Mouse (Mus musculus) gastrocnemius, adult 2 months (tissue): ENCODE measurements around the gene Fcer1a. TPM values are rescaled to one million over a fixed set of nuclear protein-coding genes. Genes with fewer than 3 reads are reported as not detected.
"Not testable (repeated sequence)": the region's sequence is repeated elsewhere in the genome, so short reads cannot be mapped to it uniquely, and the experiment has no call there.

ENCODE experiments used
- DNase-seq: peaks from one replicate; pipeline ENCODE4 v3.0.0; 2022
- H3K27ac ChIP-seq: fragments of 200-600 bp; 2 replicates; pipeline ENCODE4 v1.8.1; 2022; ENCODE audit warnings: mild to moderate bottlenecking
- H3K4me3 ChIP-seq: fragments of 200-600 bp; 2 replicates; pipeline ENCODE4 v1.8.1; 2022; ENCODE audit warnings: mild to moderate bottlenecking, moderate library complexity
- CTCF ChIP-seq: fragments of 200-600 bp; IDR thresholded peaks from 2 replicates; pipeline ENCODE4 v1.8.1; 2022; ENCODE audit warnings: antibody characterized with exemption, mild to moderate bottlenecking, moderate library complexity
- intact Hi-C: fragments of 180-260 bp; cut with DNase I; formaldehyde crosslinking; loops from one replicate; pipeline ENCODE4 v1.15.1; 2025
- long read RNA-seq, 2 experiments: library from polyadenylated mRNA; stranded (forward); transcript quantifications; one replicate each; pipeline ENCODE4 v2.0.0; 2021
- total RNA-seq, 2 experiments: library from RNA; stranded (reverse); gene quantifications; 2 replicates each; pipeline ENCODE4 v1.2.3; 2021

Fcer1a gene
- total RNA-seq, result under 1 TPM in 1 of 2 experiments, not detected in 1; 0.31 TPM
- long read RNA-seq, experiment 1, result 0 reads
- long read RNA-seq, experiment 2, result 0 reads

DNA sequence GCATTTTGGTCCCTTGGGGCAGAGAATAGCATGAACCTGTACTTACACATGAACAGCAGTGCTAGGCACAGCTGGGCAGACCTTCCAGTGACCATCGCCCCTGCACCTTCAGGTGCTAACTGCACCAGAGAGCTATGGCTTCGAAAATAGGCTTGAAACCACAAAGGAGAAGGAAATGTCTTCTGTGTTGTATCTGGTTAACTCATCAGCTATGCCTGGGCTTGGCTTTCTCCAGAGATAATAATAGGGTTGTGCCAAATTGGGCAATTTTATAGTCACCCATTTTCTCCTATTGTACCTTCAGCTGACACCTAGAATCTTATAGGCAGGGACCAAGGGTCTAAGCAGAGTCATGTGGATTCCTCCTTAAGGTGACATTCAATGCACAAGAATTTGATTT is at the start of gene Fcer1a:
Fcer1a (minus strand) TSS at position 134 of the 400 bp plus-strand sequence.
- H3K4me3 ChIP-seq, result no peak within 1 kb of the TSS
- DNase-seq, result no peak
- no peak for TF ChIP-seq CTCF
- intact Hi-C loops, result no loop called here
- no peak within 1 kb of the TSS for H3K27ac ChIP-seq

DNA sequence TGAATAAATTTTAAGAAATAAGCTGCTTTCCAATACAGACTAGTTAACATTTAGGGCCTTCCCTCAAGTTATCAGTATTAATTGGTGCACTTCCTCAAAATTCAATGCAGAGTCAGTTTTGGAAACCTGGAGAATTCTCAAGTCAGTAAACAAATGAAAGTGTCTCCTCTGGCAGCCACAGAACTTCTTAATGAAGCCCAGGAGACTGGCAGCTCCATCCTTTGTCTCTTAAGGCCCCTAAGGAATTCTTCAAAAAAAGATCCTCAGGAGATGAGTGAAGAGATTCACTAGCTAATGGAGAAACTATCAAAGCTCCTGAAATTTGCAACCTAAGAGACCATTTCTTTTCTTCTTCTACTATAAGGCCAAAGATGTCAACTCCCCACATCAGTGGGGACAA is 38.7 kb upstream of the Fcer1a start, which contains the start of gene Olfr418:
Olfr418 (plus strand) TSS at position 301 of the 400 bp plus-strand sequence.
- H3K4me3 ChIP-seq, result no peak within 1 kb of the TSS
- intact Hi-C loops, result no loop called here
- H3K27ac ChIP-seq, result no peak within 1 kb of the TSS
- no peak for DNase-seq
- TF ChIP-seq CTCF, result no peak

DNA sequence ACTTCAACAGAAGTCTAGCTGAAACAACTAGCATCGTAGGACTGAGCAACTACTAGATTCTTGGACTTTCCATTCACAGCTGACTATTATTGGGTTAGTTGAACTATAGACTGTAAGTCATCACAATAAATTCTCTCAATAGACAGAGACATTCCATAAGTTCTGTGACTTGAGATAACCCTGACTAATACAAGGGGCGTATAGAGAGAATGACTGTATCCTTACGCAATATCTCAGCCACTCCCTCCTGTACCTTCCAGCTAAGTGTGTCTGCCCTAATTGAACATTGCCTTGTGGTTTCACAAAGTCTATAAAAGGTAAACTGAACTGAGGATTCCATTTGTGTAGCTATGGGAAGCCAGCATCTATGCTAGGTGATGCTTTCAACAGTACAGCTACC is 22.9 kb upstream of the Fcer1a start:
- Histone ChIP-seq H3K4me3 (no peak overlapping the region), H3K27ac (no peak overlapping the region)
- no peak for TF ChIP-seq CTCF
- no peak for DNase-seq
- intact Hi-C loops, result no loop called here

DNA sequence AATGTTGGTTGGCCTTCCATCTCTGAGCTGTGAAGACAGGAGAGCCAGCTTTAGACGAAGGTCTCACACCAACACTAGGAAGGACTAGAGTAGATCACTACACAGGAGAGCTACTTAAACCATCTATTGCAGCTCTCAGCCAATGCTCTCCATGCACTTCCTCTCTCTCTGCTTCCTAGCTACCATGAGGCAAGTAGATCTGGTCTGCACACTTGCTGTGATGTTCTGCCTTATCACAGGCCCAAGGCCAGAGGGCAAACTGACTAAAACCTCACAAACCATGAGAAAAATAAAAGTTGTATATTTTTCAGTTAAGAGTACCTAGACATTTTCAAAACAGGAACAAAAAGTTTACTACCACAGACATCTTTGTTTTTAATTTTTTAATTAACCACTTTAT is 10.0 kb upstream of the Fcer1a start:
- DNase-seq, intact Hi-C loops, H3K4me3 ChIP-seq, H3K27ac ChIP-seq: not testable (repeated sequence)

DNA sequence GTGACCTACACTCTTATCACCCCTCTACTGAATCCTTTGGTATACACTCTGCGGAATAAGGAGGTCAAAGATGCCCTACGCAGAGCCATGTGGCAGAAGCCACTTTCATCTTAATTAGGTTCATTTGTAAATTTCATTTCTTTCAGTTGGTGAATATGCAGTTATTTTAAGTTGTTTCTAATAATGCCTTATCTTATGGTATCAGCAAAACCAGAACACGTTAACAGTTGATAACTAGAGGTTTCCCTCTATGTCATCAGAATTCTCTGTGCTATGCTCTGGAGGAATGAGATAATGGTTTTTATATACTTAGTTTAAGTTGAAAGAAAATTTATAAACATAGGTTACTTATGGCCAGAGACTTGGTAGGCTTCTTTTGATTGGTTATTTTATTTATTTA is 10.5 kb downstream of the Fcer1a start:
- no peak for TF ChIP-seq CTCF
- Histone ChIP-seq H3K4me3 (no peak overlapping the region), H3K27ac (no peak overlapping the region)
- DNase-seq, result no peak
- intact Hi-C loops, result no loop called here

DNA sequence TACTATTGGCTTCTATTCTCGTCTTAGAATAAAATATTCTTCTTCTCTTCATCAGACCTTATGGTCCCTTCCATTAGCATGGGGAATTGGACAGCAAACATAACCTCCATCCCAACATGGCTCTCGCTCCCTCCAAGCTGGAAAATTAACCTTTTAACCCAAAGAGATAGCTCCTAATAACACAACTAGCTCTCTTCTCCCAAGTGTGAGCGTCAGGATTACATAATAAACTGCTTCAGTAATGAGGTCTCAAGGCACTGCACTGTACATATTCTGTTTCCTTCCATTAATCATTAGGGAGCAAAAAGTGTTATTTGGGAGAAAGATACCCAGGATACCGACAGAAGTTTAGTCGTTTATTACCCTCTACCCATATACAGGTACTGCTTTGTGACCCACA is 14.9 kb downstream of the Fcer1a start, which contains the start of gene Olfr1404:
Olfr1404 (plus strand) TSS at position 301 of the 400 bp plus-strand sequence.
- H3K27ac ChIP-seq, result no peak within 1 kb of the TSS
- no peak for DNase-seq
- no peak within 1 kb of the TSS for H3K4me3 ChIP-seq
- no peak for TF ChIP-seq CTCF
- intact Hi-C loops, result no loop called here

DNA sequence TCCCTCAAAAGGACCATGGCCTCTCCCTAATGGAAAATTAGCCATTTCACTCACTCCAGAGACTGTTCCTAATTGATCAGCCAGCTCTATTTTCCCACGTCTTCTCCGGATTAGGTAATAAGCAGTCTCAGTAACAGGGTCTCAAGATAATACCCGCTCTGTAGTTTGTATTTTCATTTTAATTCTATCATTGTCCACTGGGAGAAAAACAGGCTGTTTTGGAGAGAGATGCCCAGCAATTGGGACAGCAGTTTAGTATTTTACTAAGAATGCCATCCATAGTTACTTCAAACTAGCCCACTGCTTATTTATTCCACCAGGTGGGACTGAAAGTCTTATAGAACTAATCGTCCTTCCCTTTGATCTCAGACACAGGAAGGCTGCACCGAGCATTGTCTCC is 29.5 kb downstream of the Fcer1a start, which contains the start of gene Olfr218:
Olfr218 (plus strand) TSS at position 301 of the 400 bp plus-strand sequence.
- no peak within 1 kb of the TSS for H3K27ac ChIP-seq
- intact Hi-C loops, result no loop called here
- no peak for TF ChIP-seq CTCF
- H3K4me3 ChIP-seq, result no peak within 1 kb of the TSS
- DNase-seq, result no peak

DNA sequence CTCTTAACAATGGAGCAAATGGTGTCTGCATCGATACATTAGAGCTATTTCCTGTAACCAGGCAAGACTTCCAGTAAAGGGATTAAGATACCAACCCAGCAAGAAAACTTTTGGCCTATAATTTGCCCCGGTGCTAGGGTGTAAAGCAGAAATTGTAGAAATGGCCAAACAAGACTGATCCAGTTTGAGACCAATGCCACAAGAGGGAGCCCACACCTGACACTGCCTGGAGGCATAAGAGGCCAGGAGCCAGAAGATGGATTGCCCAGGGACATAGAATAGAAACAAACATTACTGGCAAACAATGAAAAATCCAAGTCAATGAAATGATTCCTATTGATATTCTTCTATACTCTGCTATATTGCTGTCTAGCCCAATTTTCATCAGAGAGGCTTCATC is 30.7 kb downstream of the Fcer1a start:
- no peak for DNase-seq
- no peak for TF ChIP-seq CTCF
- intact Hi-C loops, result no loop called here
- H3K4me3 ChIP-seq, result no peak overlapping the region
- H3K27ac ChIP-seq, result no peak overlapping the region

DNA sequence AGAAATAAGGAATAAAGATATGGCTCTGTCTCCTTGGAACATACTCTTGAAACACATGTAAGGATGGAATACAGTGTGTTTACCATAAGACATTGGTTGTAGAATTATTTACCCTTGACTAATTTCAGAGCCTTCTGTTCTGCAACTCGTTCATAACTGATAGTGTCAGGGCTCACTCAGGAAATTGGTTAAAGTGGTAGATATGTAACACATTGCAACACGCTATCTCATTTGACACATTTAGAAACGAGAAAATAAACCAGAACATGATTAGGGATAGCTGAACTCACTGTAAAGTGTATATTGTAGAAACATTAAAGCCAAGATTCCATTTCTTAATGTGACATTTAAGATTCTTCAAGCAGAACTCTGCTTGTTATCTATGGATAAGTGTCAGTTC is 35.0 kb downstream of the Fcer1a start:
- Histone ChIP-seq H3K27ac (no peak overlapping the region), H3K4me3 (no peak overlapping the region)
- no peak for TF ChIP-seq CTCF
- intact Hi-C loops, result no loop called here
- DNase-seq, result no peak

DNA sequence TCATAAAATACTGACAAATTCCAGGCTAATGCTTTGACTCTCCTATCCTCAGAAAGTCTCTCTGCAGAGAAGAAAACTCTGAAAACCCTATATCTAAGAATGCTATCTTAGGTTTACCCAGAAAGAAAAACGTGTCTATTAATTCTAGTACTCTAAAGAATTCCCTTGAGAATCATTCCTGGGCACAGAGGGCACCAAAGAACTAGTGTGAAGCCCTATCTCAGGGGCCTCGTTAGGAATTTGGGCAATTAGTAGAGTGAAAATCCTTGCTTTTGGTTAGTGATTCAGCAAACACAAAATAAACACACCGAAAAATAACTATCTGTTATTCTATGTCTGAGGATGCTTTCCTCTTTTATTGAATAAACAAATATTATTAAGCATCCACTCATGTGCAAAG is 36.5 kb downstream of the Fcer1a start, which contains the start of gene Olfr1406:
Olfr1406 (minus strand) TSS at position 101 of the 400 bp plus-strand sequence.
- intact Hi-C loops, result no loop called here
- Histone ChIP-seq H3K4me3 (no peak within 1 kb of the TSS), H3K27ac (no peak within 1 kb of the TSS)
- TF ChIP-seq CTCF, result no peak
- no peak for DNase-seq

DNA sequence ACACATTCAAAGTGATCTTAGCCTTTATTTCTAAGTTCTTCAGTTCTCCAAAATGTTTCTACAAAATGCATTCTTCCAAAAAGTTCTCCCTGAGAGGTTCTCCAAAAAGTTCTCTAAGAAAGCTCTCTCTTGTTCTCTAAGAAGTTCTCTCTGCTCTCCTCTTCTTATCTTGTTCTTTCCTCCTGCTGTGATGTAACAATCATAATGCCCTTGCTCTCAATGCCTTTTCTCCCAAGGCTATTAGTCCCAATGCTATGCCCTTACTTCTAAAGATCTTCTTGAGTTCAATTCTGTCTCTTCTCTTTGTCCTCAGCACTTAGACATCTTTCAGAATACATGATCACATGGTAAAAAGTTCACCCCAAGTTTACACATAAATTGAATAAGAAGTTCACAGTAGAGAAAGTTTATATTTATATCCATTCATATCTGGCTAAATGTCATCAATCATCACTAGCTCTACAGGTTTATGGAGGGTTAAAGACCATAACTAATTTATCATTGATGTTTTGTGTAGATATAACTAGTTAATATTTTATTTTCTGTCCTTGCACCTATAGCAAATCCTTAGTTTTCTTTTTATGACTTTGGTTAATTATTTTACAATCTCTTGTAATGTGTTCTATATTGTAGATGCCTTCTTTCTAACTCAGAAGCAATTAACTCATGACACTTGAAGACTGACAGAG is 52.7 kb downstream of the Fcer1a start:
- no peak overlapping the region for H3K4me3 ChIP-seq
- TF ChIP-seq CTCF, result no peak
- intact Hi-C loops, result no loop called here
- no peak for DNase-seq
- H3K27ac ChIP-seq, result no peak overlapping the region

Other genes starting within 250 kb of the Fcer1a start
- gene Olfr1408, start 89.8 kb downstream of the Fcer1a start, total RNA-seq, result not detected
- gene Olfr1406, start 36.6 kb downstream of the Fcer1a start, total RNA-seq, result not detected
- not detected for gene Olfr218, start 29.4 kb downstream of the Fcer1a start, total RNA-seq
- gene Olfr1404, start 14.8 kb downstream of the Fcer1a start, total RNA-seq, result not detected
- not detected for gene Olfr418, start 38.8 kb upstream of the Fcer1a start, total RNA-seq
- gene Mptx2, start 50.6 kb upstream of the Fcer1a start, total RNA-seq, result not detected
- gene Ackr1, start 106.5 kb upstream of the Fcer1a start, total RNA-seq, result 1 to 10 TPM; 2.5 to 3.0 TPM
- gene Aim2, start 123.7 kb upstream of the Fcer1a start, total RNA-seq, result under 1 TPM; 0.11 to 0.28 TPM
- 10 to 100 TPM in 1 of 2 experiments, 1 to 10 TPM in 1; 7.2 to 12.2 TPM for gene Cadm3, start 140.5 kb upstream of the Fcer1a start, total RNA-seq